Mouse (Mus musculus) MEL (cell line): Measurements from ENCODE around the gene Gjd2.

Experiments used
- BHLHE40 ChIP-seq: IDR thresholded peaks from 2 replicates; pipeline ENCODE4 v1.6.1; 2012; ENCODE audit warnings: low read depth, mild to moderate bottlenecking, inconsistent platforms, low read length, improper control_type of control experiment, borderline replicate concordance
- CHD1 ChIP-seq: IDR thresholded peaks from 2 replicates; pipeline ENCODE4 v1.6.1; 2012; ENCODE audit warnings: low read depth, mild to moderate bottlenecking, inconsistent platforms, low read length, improper control_type of control experiment
- CTCF ChIP-seq, 3 experiments: IDR thresholded peaks in 2 of 3; conservative IDR thresholded peaks in 1 of 3; 2 replicates each; pipeline ENCODE4 v1.5.1; 2011 to 2012; ENCODE audit warnings: low read length in 3 of 3, low read depth in 2 of 3, mild to moderate bottlenecking in 2 of 3, improper control_type of control experiment in 1 of 3, inconsistent platforms in 1 of 3, mixed read lengths in 1 of 3, moderate library complexity in 1 of 3; ENCODE audit not compliant: control insufficient read depth in 1 of 3, insufficient read depth in 1 of 3, poor library complexity in 1 of 3, severe bottlenecking in 1 of 3
- EP300 ChIP-seq, 2 experiments: IDR thresholded peaks; 2 replicates each; pipeline ENCODE4 v1.6.1; 2011; ENCODE audit warnings: improper control_type of control experiment in 2 of 2, low read length in 2 of 2, low read depth in 1 of 2, mild to moderate bottlenecking in 1 of 2
- GATA1 ChIP-seq: IDR thresholded peaks from 2 replicates; pipeline ENCODE4 v1.6.1; 2011; ENCODE audit warnings: low read depth, low read length, improper control_type of control experiment
- HCFC1 ChIP-seq: IDR thresholded peaks from 2 replicates; pipeline ENCODE4 v1.6.1; 2012; ENCODE audit warnings: low read depth, mild to moderate bottlenecking, inconsistent platforms, low read length, improper control_type of control experiment, moderate library complexity
- MAZ ChIP-seq: IDR thresholded peaks from 2 replicates; pipeline ENCODE4 v1.6.1; 2012; ENCODE audit warnings: low read depth, mild to moderate bottlenecking, inconsistent platforms, low read length, improper control_type of control experiment
- MEF2A ChIP-seq: IDR thresholded peaks from 2 replicates; pipeline ENCODE4 v1.6.1; 2014; ENCODE audit warnings: low read depth, mild to moderate bottlenecking, inconsistent platforms, low read length, improper control_type of control experiment; ENCODE audit not compliant: poor library complexity, insufficient replicate concordance, severe bottlenecking; ENCODE audit errors: extremely low read depth
- NELFE ChIP-seq: IDR thresholded peaks from 2 replicates; pipeline ENCODE4 v1.6.1; 2011; ENCODE audit warnings: low read depth, low read length, improper control_type of control experiment
- POLR2A ChIP-seq, 2 experiments: IDR thresholded peaks; 2 replicates each; pipeline ENCODE4 v1.6.1; 2011 to 2012; ENCODE audit warnings: low read length in 2 of 2, mild to moderate bottlenecking in 2 of 2, control low read depth in 1 of 2, improper control_type of control experiment in 1 of 2, low read depth in 1 of 2, moderate library complexity in 1 of 2; ENCODE audit not compliant: control insufficient read depth in 1 of 2, insufficient read depth in 1 of 2, poor library complexity in 1 of 2
- POLR2AphosphoS2 ChIP-seq: IDR thresholded peaks from 2 replicates; pipeline ENCODE4 v1.6.1; 2011; ENCODE audit warnings: low read length, improper control_type of control experiment
- USF1 ChIP-seq: IDR thresholded peaks from 2 replicates; pipeline ENCODE4 v1.6.1; 2014; ENCODE audit warnings: low read depth, mild to moderate bottlenecking, inconsistent platforms, low read length, improper control_type of control experiment, moderate library complexity

DNA sequence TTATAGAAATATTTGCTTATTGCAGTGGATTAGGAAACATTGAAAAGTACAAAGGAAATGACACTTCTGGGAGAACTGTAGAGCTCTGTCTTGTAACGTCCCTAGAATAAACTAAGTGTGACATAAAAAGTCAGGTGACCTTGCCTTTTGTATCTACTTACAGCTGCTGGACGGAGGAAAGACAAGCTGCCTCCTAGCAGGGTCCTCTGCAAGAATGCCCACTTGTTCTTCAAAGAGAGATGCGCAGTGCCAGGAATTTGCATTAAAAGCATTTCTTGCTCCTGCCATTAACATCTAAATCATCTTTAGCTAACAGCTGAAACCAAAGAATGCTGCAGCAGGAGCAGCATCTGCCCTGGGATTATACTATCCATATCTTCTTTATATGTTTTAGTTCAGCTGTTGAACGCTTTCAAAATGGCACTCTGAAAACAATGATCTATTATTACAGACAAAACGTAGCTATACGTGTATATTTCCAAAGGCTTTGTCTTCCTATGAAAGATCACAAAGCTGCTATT lies 46.7 kb upstream of the Gjd2 start:
- TF ChIP-seq BHLHE40 (no peak), USF1 (no peak), POLR2AphosphoS2 (no peak), MAZ (no peak), POLR2A (IDR thresholded peaks at IDR 0.05; ENCODE audit: control insufficient read depth in 1 of 2, insufficient read depth in 1 of 2, low read depth in 1 of 2, low read length in 2 of 2, poor library complexity in 1 of 2) (no peak), CTCF (IDR thresholded peaks at IDR 0.05 in 2 of 3, conservative IDR thresholded peaks at IDR 0.05 in 1 of 3; ENCODE audit: control insufficient read depth in 1 of 3, insufficient read depth in 1 of 3, low read depth in 2 of 3, low read length in 3 of 3, poor library complexity in 1 of 3, severe bottlenecking in 1 of 3) (no peak), EP300 (IDR thresholded peaks at IDR 0.05; ENCODE audit: low read depth in 1 of 2, low read length in 2 of 2) (no peak), NELFE (no peak), GATA1 (no peak), HCFC1 (no peak), CHD1 (no peak), MEF2A (no peak)
